Mouse (Mus musculus) embryonic facial prominence, embryonic 10.5 days (tissue): Measurements from ENCODE around the gene Med4. TPM values are rescaled to one million over a fixed set of nuclear protein-coding genes. Genes with fewer than 3 reads are reported as not detected.
A peak's percentile ranks its signal among the peaks of the same experiment; 100 is the strongest.
"Not testable (repeated sequence)": the region's sequence is repeated elsewhere in the genome, so short reads cannot be mapped to it uniquely, and the experiment has no call there.

Experiments
- DNase-seq: peaks from one replicate; pipeline ENCODE4 v3.0.0-alpha.2; 2017; ENCODE audit warnings: low spot score
- H3K27ac ChIP-seq: fragments of 300-500 bp; sonication (generic); replicated peaks from 2 replicates; pipeline ENCODE4 v1.5.1; 2016; ENCODE audit warnings: mild to moderate bottlenecking
- H3K27me3 ChIP-seq: fragments of 300-500 bp; sonication (generic); replicated peaks from 2 replicates; pipeline ENCODE4 v1.6.1; 2016; ENCODE audit warnings: low read depth, mild to moderate bottlenecking; ENCODE audit not compliant: poor library complexity, severe bottlenecking
- H3K36me3 ChIP-seq: fragments of 300-500 bp; sonication (generic); replicated peaks from 2 replicates; pipeline ENCODE4 v1.6.1; 2016; ENCODE audit warnings: mild to moderate bottlenecking, moderate library complexity
- H3K4me1 ChIP-seq: fragments of 300-500 bp; sonication (generic); 2 replicates; pipeline ENCODE4 v1.6.1; 2016
- H3K4me3 ChIP-seq: fragments of 300-500 bp; sonication (generic); 2 replicates; pipeline ENCODE4 v1.5.1; 2016; ENCODE audit warnings: mild to moderate bottlenecking, moderate library complexity
- H3K9me3 ChIP-seq: fragments of 300-500 bp; sonication (generic); 2 replicates; pipeline ENCODE4 v1.6.1; 2016; ENCODE audit warnings: mild to moderate bottlenecking
- WGBS: fragments of 180-500 bp; shearing (Covaris S2); methylation state at CpG from one replicate; pipeline ENCODE4 v1.1.7; 2016; 5-methylcytosine and 5-hydroxymethylcytosine counted together
- polyA plus RNA-seq: library from polyadenylated mRNA; unstranded; fragments of >200 nt; fragmentation: Nextera tagmentation; extraction: Ambion mirVana; gene quantifications from 2 replicates; pipeline ENCODE4 v1.2.1, GENCODE M21; 2016

Gene Med4
- polyA plus RNA-seq, 1 experiment from 2014 or later = 122 TPM

DNA sequence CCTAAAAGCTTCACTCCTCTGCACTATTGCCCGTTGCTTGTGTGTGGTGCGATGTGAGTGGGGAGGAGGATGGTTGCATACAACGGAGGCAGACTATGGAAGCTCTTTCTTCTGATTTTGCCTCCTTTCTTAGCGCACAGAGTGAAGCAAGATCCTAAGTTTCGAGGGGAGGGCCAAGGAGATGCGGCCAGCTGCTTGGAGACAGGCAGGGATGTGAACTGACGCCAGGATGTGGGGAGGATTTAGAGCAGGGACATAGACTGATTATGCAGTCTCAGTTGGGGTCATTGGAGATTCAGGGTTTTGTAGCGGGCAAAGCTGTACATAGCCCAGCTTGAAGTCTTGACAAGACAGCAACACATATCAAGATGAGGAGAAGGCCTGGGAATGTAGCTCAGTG, 3.5 kb upstream of the Med4 start:
- H3K9me3 ChIP-seq = no peaks in the 10 kb centered on the region
- no peak overlapping the region for H3K27ac ChIP-seq
- no peak for DNase-seq
- 57% methylated on average over 8 of the region's 8 CpGs for WGBS
- H3K4me3 ChIP-seq = no peak overlapping the region
- no peaks in the 10 kb centered on the region for H3K36me3 ChIP-seq
- peaks cover 21% of the 10 kb centered on the region for H3K4me1 ChIP-seq
- no peaks in the 10 kb centered on the region for H3K27me3 ChIP-seq

DNA sequence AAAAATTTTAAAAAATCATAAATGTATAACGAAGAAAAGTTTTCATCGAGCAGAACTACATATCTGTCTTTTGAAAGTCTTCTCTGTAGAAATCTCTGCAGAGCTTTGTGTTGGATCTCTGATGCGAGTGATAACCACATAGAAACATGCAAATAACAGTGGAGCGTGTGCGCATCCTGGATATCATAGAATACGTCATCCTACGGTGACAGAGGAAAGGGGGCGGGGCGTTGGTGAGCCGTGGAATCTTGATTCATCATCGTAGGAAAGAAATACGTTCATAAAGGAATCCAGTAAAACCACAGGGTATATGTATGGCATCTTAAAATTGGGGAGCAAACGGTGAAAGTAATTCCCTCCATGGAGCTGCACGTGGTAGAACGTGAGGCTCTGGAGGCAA, 2.6 kb upstream of the Med4 start:
- WGBS = 90% methylated on average over 15 of the region's 15 CpGs
- H3K9me3 ChIP-seq = no peaks in the 10 kb centered on the region

DNA sequence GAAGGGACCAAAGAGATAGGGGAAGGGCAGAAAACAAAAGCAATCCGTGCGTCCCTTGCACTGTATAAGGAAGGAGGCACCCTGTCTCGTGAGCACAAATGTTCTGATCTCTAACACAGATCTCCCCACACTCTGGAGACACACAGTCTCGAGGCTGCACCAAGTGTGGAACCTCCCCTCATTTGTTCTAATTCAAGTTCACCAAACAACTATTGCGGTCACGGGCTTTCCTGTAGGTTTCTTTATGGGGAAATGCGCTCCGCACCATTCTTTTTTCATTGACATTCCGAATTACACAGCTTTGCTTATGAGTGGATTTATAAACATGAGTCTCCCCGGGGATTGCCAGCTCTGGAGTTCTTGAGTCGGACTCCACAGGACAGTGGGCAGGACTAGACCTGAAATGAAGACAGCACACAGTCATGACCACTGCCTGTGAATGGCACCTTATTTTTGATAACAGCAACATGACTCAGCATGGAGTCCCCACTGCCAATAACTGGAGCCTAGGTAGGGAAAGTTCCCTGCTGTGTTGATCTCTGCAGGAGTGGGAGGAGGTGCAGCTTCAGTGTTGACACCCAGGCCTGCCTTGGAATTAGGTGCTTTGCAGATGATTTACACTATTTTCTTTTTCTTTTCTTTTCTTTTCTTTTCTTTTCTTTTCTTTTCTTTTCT, 2.0 kb upstream of the Med4 start:
- Histone ChIP-seq H3K36me3 (peaks cover 12% of the 10 kb centered on the region), H3K27me3 (no peaks in the 10 kb centered on the region), H3K4me1 (peaks cover 16% of the 10 kb centered on the region), H3K27ac (no peak overlapping the region), H3K9me3 (no peaks in the 10 kb centered on the region), H3K4me3 (no peak overlapping the region)
- DNase-seq = no peak
- 75% methylated on average over 11 of the region's 11 CpGs for WGBS

More for the DNA sequence above, 2.6 kb upstream of the Med4 start:
- Histone ChIP-seq H3K4me3 (no peak overlapping the region), H3K27ac (no peak overlapping the region), H3K36me3 (peaks cover 5% of the 10 kb centered on the region), H3K4me1 (peaks cover 21% of the 10 kb centered on the region), H3K27me3 (no peaks in the 10 kb centered on the region)
- no peak for DNase-seq

DNA sequence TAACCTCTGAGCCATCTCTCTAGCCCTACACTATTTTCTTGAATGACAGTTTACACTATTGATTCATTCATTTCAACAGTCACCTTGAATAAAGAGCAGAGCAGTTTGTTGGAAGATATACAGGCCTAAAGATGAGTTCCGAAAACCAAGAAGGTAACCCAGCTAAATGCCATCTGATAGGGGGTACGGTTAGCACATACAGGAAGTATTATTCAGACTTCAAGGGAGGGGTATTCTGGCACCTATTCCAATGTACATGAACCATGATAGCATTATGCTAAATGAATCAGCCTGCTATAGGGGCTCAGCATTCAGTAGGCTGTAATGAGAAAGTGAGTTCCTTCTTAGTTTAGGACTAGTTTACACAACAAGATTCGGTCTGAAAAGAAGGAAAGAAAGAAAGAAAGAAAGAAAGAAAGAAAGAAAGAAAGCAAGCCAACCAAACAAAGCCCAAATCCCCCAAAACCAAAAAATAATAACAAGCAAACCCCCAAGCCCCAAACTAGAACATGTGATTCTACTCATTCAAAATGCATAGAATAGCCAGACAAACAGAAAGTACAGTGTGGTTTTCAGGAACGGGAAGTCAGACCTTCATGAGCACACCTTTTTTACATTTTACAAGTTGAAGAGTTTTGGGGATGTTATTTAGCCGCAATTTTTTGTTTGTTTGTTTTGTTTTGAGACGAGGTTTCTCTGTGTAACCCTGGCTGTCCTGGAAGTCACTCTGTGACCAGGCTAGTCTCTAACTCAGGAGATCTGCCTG, 1.0 kb upstream of the Med4 start:
- peaks cover 12% of the 10 kb centered on the region for H3K4me1 ChIP-seq
- H3K4me3 ChIP-seq = no peak overlapping the region
- H3K27me3 ChIP-seq = no peaks in the 10 kb centered on the region
- DNase-seq = no peak
- WGBS = 93% methylated on average over 6 of the region's 6 CpGs
- H3K9me3 ChIP-seq = no peaks in the 10 kb centered on the region
- H3K36me3 ChIP-seq = peaks cover 19% of the 10 kb centered on the region
- no peak overlapping the region for H3K27ac ChIP-seq

DNA sequence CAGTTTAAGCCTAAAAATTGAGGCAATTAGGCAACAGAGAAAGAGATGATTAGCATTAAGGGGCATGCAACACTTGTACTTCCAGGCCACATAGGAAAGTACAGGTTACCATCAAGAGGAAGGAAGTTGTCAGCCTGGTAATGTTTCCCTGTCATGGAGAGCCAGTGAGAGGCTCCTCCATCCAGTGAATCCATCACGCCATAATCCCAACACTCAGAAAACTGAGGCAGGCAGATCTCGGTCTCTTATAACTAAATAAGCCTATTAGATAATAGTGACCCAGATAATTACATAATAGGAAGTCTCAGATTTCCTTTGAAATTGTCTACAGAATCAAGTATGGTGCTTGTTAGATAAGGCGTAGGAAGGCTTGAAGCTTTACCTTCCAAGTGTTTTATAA, 14.3 kb downstream of the Med4 start:
- Histone ChIP-seq H3K4me1 (0 out of 2 replicates have a peak, but pooled peaks cover 2% of the 10 kb centered on the region), H3K4me3 (peak overlapping the region; percentile 59), H3K27me3 (0 out of 2 replicates have a peak, but pooled peaks cover 4% of the 10 kb centered on the region), H3K36me3 (no peaks in the 10 kb centered on the region), H3K27ac (no peak overlapping the region), H3K9me3 (no peaks in the 10 kb centered on the region)
- no peak for DNase-seq
- WGBS = 68% methylated on average over 3 of the region's 3 CpGs

DNA sequence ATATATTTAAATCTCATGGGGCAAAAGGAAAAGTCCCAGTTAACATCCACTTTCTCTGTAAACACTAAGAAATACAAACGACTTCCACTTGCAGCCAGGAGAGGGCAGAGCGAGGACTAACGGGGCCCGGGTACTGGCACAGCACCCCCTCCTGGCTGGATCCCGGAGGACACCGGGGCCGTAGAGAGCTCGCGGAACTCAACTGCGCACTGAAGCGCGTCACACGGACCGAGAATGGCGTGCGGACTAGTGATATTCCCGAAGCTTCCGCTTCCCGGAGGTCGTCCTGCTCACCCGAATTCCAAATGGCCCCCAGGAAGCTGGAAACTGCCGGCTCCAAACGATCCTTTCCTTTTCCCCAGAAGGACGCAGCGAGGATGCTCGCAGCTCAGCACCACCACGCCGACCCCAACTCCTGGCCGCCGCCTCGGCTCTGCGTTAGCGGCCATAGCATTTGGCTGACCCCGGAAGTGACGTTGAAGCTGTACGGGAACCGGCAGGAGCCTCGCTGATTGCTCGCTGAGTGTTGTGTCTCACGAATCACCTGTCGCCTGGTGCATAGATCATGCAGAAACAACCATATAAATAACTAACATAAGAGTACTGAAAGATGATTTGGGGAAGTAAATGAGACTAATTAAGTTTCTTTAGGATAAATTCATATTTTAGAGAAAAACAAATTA, 15.1 kb downstream of the Med4 start, which contains the start of gene Sucla2:
Gene Sucla2 (plus strand): TSS at position 554 of the 683 bp plus-strand sequence.
- H3K9me3 ChIP-seq = no peaks in the 10 kb centered on the region
- under 1% methylated on average over 41 of the region's 41 CpGs for WGBS
- H3K27me3 ChIP-seq = 0 out of 2 replicates have a peak, but pooled peaks cover 4% of the 10 kb centered on the region
- no peaks in the 10 kb centered on the region for H3K36me3 ChIP-seq
- H3K27ac ChIP-seq = peak within 1 kb of the TSS; percentile 89
- H3K4me3 ChIP-seq = peak within 1 kb of the TSS; percentile 59
- peak; percentile 95 for DNase-seq
- H3K4me1 ChIP-seq = 0 out of 2 replicates have a peak, but pooled peaks cover 2% of the 10 kb centered on the region

DNA sequence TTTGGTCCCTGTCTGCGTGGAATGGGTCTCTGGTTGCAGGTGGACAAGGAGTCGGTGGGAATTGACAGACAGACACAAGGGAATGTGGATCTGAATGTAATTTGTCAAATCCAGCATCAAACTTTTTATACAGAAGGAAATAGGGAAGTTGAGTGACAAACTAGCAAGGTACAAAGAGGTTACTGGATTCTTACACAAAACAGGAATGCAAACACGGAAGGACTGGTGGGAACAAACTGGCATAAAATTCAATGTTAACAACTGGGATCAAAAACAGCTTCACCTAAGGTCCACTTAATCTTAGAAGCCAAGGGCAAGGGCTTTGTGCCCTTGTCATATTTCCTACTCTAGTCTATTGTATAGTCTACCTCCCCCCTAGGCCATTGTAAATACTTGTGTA, 18.8 kb downstream of the Med4 start:
- not testable (repeated sequence) for H3K36me3 ChIP-seq, H3K4me3 ChIP-seq, H3K27me3 ChIP-seq, H3K27ac ChIP-seq, H3K9me3 ChIP-seq, H3K4me1 ChIP-seq, DNase-seq
- WGBS = 89% methylated on average over 3 of the region's 3 CpGs

DNA sequence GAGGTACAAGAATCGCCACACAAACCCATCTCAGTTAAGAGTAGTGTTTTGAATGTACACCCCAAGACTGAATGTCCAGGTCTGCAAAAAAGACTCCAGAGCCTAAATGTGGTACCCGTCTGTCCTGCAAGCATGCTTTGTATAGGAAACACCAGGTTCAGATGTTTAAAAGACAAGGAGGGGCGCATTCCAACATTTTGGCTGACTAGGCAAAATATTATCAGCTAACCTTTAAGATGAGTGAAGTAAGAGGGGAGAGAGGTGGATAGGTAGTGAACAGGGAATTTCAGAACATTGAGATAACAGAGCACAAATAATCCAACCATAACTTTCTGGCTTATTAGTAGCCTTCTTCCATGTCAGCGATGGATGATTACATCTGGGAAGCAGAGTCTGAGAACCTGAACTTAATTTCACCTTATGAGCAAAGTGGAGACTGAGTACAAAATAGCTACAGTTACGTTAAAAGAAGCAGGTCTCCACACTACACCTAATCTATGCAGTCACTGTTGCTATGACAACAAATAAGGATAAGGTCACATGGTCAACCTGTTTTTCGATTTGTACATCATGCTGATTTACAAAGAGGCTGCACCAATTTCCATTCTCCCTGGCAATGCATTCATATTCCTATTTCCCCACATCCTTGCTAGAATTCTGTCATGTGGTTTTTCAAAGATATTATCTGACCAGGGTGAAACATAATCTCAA, 24.1 kb downstream of the Med4 start:
- Histone ChIP-seq H3K9me3 (no peaks in the 10 kb centered on the region), H3K36me3 (no peaks in the 10 kb centered on the region), H3K4me3 (no peak overlapping the region), H3K4me1 (no peaks in the 10 kb centered on the region), H3K27me3 (no peaks in the 10 kb centered on the region), H3K27ac (no peak overlapping the region)
- DNase-seq = no peak
- 74% methylated on average over 6 of the region's 6 CpGs for WGBS

DNA sequence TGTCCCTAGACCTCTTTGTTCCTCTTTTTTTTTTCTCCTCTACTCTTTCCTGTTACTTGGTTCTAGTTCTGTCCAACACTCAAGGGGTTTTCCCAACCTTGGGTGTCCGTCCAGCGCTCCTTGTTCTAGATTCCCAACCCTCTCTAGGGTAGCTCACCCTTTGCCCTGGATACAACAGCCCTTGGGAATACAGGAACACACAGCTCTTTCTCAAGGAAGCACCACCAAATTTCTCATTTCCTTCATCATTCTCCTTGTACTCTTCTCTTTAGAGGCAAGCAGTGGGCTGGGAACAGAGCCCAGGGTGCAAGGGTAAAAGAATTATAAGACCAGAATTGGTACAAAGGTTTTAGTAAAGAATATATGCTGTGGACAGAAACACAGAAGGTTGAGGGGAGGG, 25.8 kb downstream of the Med4 start:
- H3K4me1 ChIP-seq = no peaks in the 10 kb centered on the region
- WGBS = 90% methylated on average over 2 of the region's 2 CpGs

DNA sequence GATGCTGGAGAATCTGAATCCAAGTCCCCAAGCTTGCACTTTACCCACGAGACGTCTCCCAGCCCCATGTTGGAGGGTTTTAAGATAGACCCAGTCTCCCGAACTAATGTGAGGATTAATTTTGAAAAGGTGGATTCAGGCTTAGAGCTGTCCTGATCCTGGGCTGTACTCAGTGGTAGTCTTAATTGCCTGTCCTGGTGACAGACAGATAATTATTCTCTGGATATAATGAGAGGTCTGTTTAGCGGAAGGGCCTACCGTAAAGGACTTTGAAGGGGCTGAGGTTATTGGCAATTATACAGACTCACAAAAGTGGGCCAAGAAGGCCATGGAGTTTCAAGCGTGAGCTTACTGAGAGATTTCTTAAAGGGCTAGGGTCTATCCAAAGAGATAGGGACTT, 34.0 kb downstream of the Med4 start:
- WGBS = 54% methylated on average over 6 of the region's 6 CpGs
- Histone ChIP-seq H3K4me1 (no peaks in the 10 kb centered on the region), H3K36me3 (no peaks in the 10 kb centered on the region), H3K9me3 (no peaks in the 10 kb centered on the region), H3K4me3 (no peak overlapping the region), H3K27ac (no peak overlapping the region), H3K27me3 (no peaks in the 10 kb centered on the region)
- DNase-seq = no peak

More for the DNA sequence above, 25.8 kb downstream of the Med4 start:
- Histone ChIP-seq H3K36me3 (no peaks in the 10 kb centered on the region), H3K4me3 (no peak overlapping the region), H3K9me3 (no peaks in the 10 kb centered on the region), H3K27me3 (no peaks in the 10 kb centered on the region), H3K27ac (no peak overlapping the region)
- no peak for DNase-seq

DNA sequence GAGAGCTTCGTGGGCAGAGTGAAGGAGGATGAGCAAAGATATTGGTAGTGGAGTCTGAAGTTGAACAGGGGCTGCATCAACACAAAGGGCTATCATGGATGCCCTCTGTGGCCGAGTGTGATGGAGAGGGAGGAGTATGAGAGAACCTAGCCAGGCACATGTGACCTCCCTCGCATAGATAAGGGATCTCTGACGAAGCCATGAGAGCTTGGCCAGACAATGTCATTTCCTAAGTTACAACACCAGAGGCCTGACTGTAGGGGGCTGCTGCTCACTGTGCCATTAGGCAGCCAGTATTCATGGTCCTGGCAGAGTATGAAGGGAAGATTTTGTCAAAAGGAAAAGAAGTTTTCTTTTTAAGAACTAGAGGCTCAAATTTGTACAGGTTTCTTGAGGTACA, 37.2 kb downstream of the Med4 start:
- Histone ChIP-seq H3K4me1 (peaks cover under 1% of the 10 kb centered on the region; the same call in 1 of the 2 replicates), H3K27ac (no peak overlapping the region), H3K27me3 (no peaks in the 10 kb centered on the region), H3K36me3 (no peaks in the 10 kb centered on the region), H3K4me3 (no peak overlapping the region), H3K9me3 (no peaks in the 10 kb centered on the region)
- WGBS = 67% methylated on average over 4 of the region's 4 CpGs
- DNase-seq = no peak

DNA sequence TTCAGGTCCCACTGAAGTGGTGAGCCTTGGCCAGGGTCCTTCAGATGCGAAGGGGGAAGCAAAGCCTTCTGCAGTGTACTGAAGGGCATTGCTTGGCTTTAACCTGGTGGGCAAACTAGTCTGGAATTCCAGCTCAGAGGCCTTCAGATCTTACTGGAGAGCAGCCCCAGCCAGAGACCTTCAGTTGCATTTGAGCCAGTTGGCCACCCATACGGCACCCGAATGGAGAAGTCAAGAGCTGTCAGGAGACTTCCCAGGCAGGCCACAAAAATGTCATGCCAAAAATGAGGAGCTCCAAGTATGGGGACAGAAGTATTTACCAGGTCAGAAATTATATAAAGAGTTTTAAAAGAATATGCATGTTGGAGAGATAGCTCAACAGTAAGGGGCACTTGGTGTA, 38.2 kb downstream of the Med4 start, which contains the start of gene Nudt15:
Gene Nudt15 (minus strand): TSS at position 192 of the 400 bp plus-strand sequence.
- H3K9me3 ChIP-seq = no peaks in the 10 kb centered on the region
- no peak for DNase-seq
- H3K4me3 ChIP-seq = no peak within 1 kb of the TSS
- H3K36me3 ChIP-seq = no peaks in the 10 kb centered on the region
- no peaks in the 10 kb centered on the region for H3K27me3 ChIP-seq
- peaks cover 5% of the 10 kb centered on the region for H3K4me1 ChIP-seq
- WGBS = 88% methylated on average over 3 of the region's 3 CpGs
- H3K27ac ChIP-seq = no peak within 1 kb of the TSS
